ENCODE assay signal across 8 mouse cellular contexts in genomic region chr11:48817794-48818193, GRCm38 (mm10). TPM values are rescaled to one million over a fixed set of nuclear protein-coding genes. Genes with fewer than 3 reads are reported as not detected.
A peak's percentile ranks its signal among the peaks of the same experiment; 100 is the strongest.
DNase-seq lines count a peak whose midpoint lies in the region; ATAC-seq lines count a peak whose summit lies in the region.

No protein-coding gene starts in this region.

- peak overlapping the region; percentile 81 for H3K4me2 ChIP-seq in kidney, embryonic 14.5 days (replicated peaks; ENCODE audit: low read depth, low read length)
- peak overlapping the region; percentile 89 for H3K4me2 ChIP-seq in hindbrain, embryonic 14.5 days (replicated peaks)
- peak overlapping the region; percentile 85 for H3K4me2 ChIP-seq in midbrain, embryonic 15.5 days

- H3K27ac ChIP-seq in kidney, embryonic 14.5 days (ENCODE audit: low read depth, low read length) = peak overlapping the region; percentile 96; the same call in 1 of the 2 replicates
- peak overlapping the region; percentile 88 for H3K27ac ChIP-seq in hindbrain, embryonic 14.5 days
- peak overlapping the region; percentile 99 for H3K27ac ChIP-seq in midbrain, embryonic 15.5 days

- DNase-seq in kidney, adult 8-10 months = no peak
- peak; percentile 66 for DNase-seq in adipocyte (ENCODE audit: low spot score)
- no peak for DNase-seq in hindbrain, embryonic 14.5 days (ENCODE audit: low spot score)
- no peak for DNase-seq in layer of hippocampus, adult 8-10 months (ENCODE audit: low spot score in 2 of 2)
- DNase-seq in ovary, postnatal 36 days (ENCODE audit: low spot score) = no peak
- no peak for DNase-seq in adrenal gland, adult 18-20 months (ENCODE audit: low spot score in 2 of 2)

- peaks cover 16% of the 10 kb centered on the region for H3K4me1 ChIP-seq in kidney, embryonic 14.5 days (ENCODE audit: control insufficient read depth, insufficient read depth, low read length)
- peaks cover 29% of the 10 kb centered on the region for H3K4me1 ChIP-seq in hindbrain, embryonic 14.5 days (replicated peaks; ENCODE audit: control insufficient read depth, insufficient read depth, low read length)
- H3K4me1 ChIP-seq in midbrain, embryonic 15.5 days = peaks cover 40% of the 10 kb centered on the region

- H3K9ac ChIP-seq in kidney, embryonic 14.5 days (ENCODE audit: low read depth, low read length) = peak overlapping the region; percentile 91; the same call in 1 of the 2 replicates
- peak overlapping the region; percentile 88 for H3K9ac ChIP-seq in hindbrain, embryonic 14.5 days
- peak overlapping the region; percentile 85 for H3K9ac ChIP-seq in midbrain, embryonic 15.5 days

- no peaks in the 10 kb centered on the region for H3K27me3 ChIP-seq in kidney, embryonic 14.5 days (ENCODE audit: control insufficient read depth, insufficient read depth, low read length)
- peaks cover 7% of the 10 kb centered on the region for H3K27me3 ChIP-seq in hindbrain, embryonic 14.5 days (ENCODE audit: control insufficient read depth, insufficient read depth, low read length)
- H3K27me3 ChIP-seq in midbrain, embryonic 15.5 days (replicated peaks) = peaks cover 6% of the 10 kb centered on the region; the same call in 1 of the 2 replicates

- no peaks in the 10 kb centered on the region for H3K9me3 ChIP-seq in kidney, embryonic 14.5 days (ENCODE audit: control insufficient read depth, low read length)
- H3K9me3 ChIP-seq in hindbrain, embryonic 14.5 days (ENCODE audit: control insufficient read depth, low read length) = no peaks in the 10 kb centered on the region
- H3K9me3 ChIP-seq in midbrain, embryonic 15.5 days = no peaks in the 10 kb centered on the region

- WGBS in kidney, embryonic 14.5 days = 5% methylated on average over 9 of the region's 9 CpGs
- 9% methylated on average over 9 of the region's 9 CpGs for WGBS in hindbrain, embryonic 14.5 days
- WGBS in midbrain, embryonic 15.5 days = 8% methylated on average over 9 of the region's 9 CpGs

- peak overlapping the region; percentile 78 for H3K4me3 ChIP-seq in kidney, embryonic 14.5 days (ENCODE audit: low read length)
- peak overlapping the region; percentile 81 for H3K4me3 ChIP-seq in hindbrain, embryonic 14.5 days (replicated peaks; ENCODE audit: low read length)
- H3K4me3 ChIP-seq in midbrain, embryonic 15.5 days = peak overlapping the region; percentile 96

- ATAC-seq in kidney, embryonic 14.5 days (ENCODE audit: low FRiP score, low TSS enrichment) = no peak
- no peak for ATAC-seq in hindbrain, embryonic 14.5 days (ENCODE audit: low FRiP score)
- ATAC-seq in midbrain, embryonic 15.5 days (replicated peaks) = peak; percentile 5; the same call in 1 of the 2 replicates

- peaks cover 19% of the 10 kb centered on the region; the same call in 1 of the 2 replicates for H3K36me3 ChIP-seq in kidney, embryonic 14.5 days (ENCODE audit: control insufficient read depth, insufficient read depth, low read length)
- H3K36me3 ChIP-seq in hindbrain, embryonic 14.5 days (replicated peaks; ENCODE audit: control insufficient read depth, insufficient read depth) = peaks cover 20% of the 10 kb centered on the region; the same call in 1 of the 2 replicates
- 0 out of 2 replicates have a peak, but pooled peaks cover 3% of the 10 kb centered on the region for H3K36me3 ChIP-seq in midbrain, embryonic 15.5 days (replicated peaks)

RNA-seq across cellular contexts. Expression of gene Trim41, which starts 0.6 kb away (rescaled TPM):
- polyA plus RNA-seq in kidney, embryonic 14.5 days (2014; fragmentation: Nextera tagmentation; extraction: Ambion mirVana) = 5.8 and 6.1 TPM in 2 replicates
- polyA plus RNA-seq in hindbrain, embryonic 14.5 days (2014; fragmentation: Nextera tagmentation; extraction: Ambion mirVana) = 4.6 and 5.6 TPM in 2 replicates
- polyA plus RNA-seq in midbrain, embryonic 15.5 days (2015; fragmentation: Nextera tagmentation; extraction: Ambion mirVana) = 7.3 and 7.9 TPM in 2 replicates
- total RNA-seq in layer of hippocampus, adult 8-10 months (2022) = 10 to 100 TPM; 45.7 to 73.5 (median 57.9) TPM
- total RNA-seq in adrenal gland, adult 18-20 months (2021) = 10 to 100 TPM; 45.9 to 48.9 TPM

RNA-seq across cellular contexts. Expression of gene Trim7, which starts 8.1 kb away (rescaled TPM):
- 1.3 and 2.9 TPM in 2 replicates for polyA plus RNA-seq in kidney, embryonic 14.5 days (2014; fragmentation: Nextera tagmentation; extraction: Ambion mirVana)
- polyA plus RNA-seq in hindbrain, embryonic 14.5 days (2014; fragmentation: Nextera tagmentation; extraction: Ambion mirVana) = 1.7 and 2.5 TPM in 2 replicates
- polyA plus RNA-seq in midbrain, embryonic 15.5 days (2015; fragmentation: Nextera tagmentation; extraction: Ambion mirVana) = 2.3 and 2.6 TPM in 2 replicates
- 1 to 10 TPM; 2.2 to 3.4 (median 3.1) TPM for total RNA-seq in layer of hippocampus, adult 8-10 months (2022)
- total RNA-seq in adrenal gland, adult 18-20 months (2021) = 1 to 10 TPM; 3.6 to 9.8 TPM

RNA-seq across cellular contexts. Expression of gene Gm12184, which starts 8.7 kb away (rescaled TPM):
- polyA plus RNA-seq in kidney, embryonic 14.5 days (2014; fragmentation: Nextera tagmentation; extraction: Ambion mirVana) = 5.6 and 7.6 TPM in 2 replicates
- polyA plus RNA-seq in hindbrain, embryonic 14.5 days (2014; fragmentation: Nextera tagmentation; extraction: Ambion mirVana) = 1.6 and 2.4 TPM in 2 replicates
- 2.6 and 4.0 TPM in 2 replicates for polyA plus RNA-seq in midbrain, embryonic 15.5 days (2015; fragmentation: Nextera tagmentation; extraction: Ambion mirVana)
- total RNA-seq in layer of hippocampus, adult 8-10 months (2022) = 1 to 10 TPM in 2 of 4 experiments, under 1 TPM in 2; 0.40 to 3.0 (median 1.0) TPM
- total RNA-seq in adrenal gland, adult 18-20 months (2021) = 1 to 10 TPM in 1 of 2 experiments, under 1 TPM in 1; 0.76 to 3.1 TPM

RNA-seq across cellular contexts. Expression of gene Rack1, which starts 17.7 kb away (rescaled TPM):
- 994 and 1,198 TPM in 2 replicates for polyA plus RNA-seq in kidney, embryonic 14.5 days (2014; fragmentation: Nextera tagmentation; extraction: Ambion mirVana)
- polyA plus RNA-seq in hindbrain, embryonic 14.5 days (2014; fragmentation: Nextera tagmentation; extraction: Ambion mirVana) = 418 and 454 TPM in 2 replicates
- polyA plus RNA-seq in midbrain, embryonic 15.5 days (2015; fragmentation: Nextera tagmentation; extraction: Ambion mirVana) = 365 and 382 TPM in 2 replicates
- 100 to 1,000 TPM; 240 to 284 (median 258) TPM for total RNA-seq in layer of hippocampus, adult 8-10 months (2022)
- total RNA-seq in adrenal gland, adult 18-20 months (2021) = 100 to 1,000 TPM; 582 to 604 TPM

RNA-seq across cellular contexts. Expression of gene Irgm1, which starts 53.7 kb away (rescaled TPM):
- 11.7 and 13.2 TPM in 2 replicates for polyA plus RNA-seq in kidney, embryonic 14.5 days (2014; fragmentation: Nextera tagmentation; extraction: Ambion mirVana)
- polyA plus RNA-seq in hindbrain, embryonic 14.5 days (2014; fragmentation: Nextera tagmentation; extraction: Ambion mirVana) = 4.0 and 4.2 TPM in 2 replicates
- polyA plus RNA-seq in midbrain, embryonic 15.5 days (2015; fragmentation: Nextera tagmentation; extraction: Ambion mirVana) = 2.3 and 4.6 TPM in 2 replicates
- 10 to 100 TPM in 2 of 4 experiments, 1 to 10 TPM in 2; 6.8 to 25.6 (median 12.4) TPM for total RNA-seq in layer of hippocampus, adult 8-10 months (2022)
- total RNA-seq in adrenal gland, adult 18-20 months (2021) = 10 to 100 TPM; 16.6 to 27.6 TPM
